Mouse (Mus musculus) left cerebral cortex, adult 8-10 months (tissue): ENCODE measurements around the gene Scai. TPM values are rescaled to one million over a fixed set of nuclear protein-coding genes. Genes with fewer than 3 reads are reported as not detected.
A peak's percentile ranks its signal among the peaks of the same experiment; 100 is the strongest.

Source experiments
- DNase-seq, 2 experiments: peaks; one replicate each; pipeline ENCODE4 v3.0.0; 2022; ENCODE audit warnings: low spot score in 2 of 2
- total RNA-seq, 4 experiments: library from RNA; stranded (reverse); gene quantifications; 2 replicates each; pipeline ENCODE4 v1.2.4; 2022

Scai gene
- 10 to 100 TPM; 52.3 to 65.1 (median 57.8) TPM for total RNA-seq

GRCm38 (mm10) chr2:39190561-39191056, at the start of gene Scai:
Gene Scai (minus strand): TSS chr2:39190734.
- DNase-seq, result peak; percentile 95 to 99

GRCm38 (mm10) chr2:39226731-39227130, 36.2 kb upstream of the Scai start:
- no peak for DNase-seq

GRCm38 (mm10) chr2:39226019-39226640, 35.6 kb upstream of the Scai start, which contains the start of gene Ppp6c:
Gene Ppp6c (minus strand): TSS chr2:39226451.
- peak; percentile 87 to 96 for DNase-seq

- DNase-seq, result peak; percentile 44 to 49
Measured at GRCm38 (mm10) chr2:39225331-39226018, 34.9 kb upstream of the Scai start.

GRCm38 (mm10) chr2:39224621-39225020, 34.1 kb upstream of the Scai start:
- no peak for DNase-seq

GRCm38 (mm10) chr2:39220010-39220409, 29.5 kb upstream of the Scai start:
- no peak for DNase-seq

- no peak for DNase-seq
Measured at GRCm38 (mm10) chr2:39219034-39219433, 28.5 kb upstream of the Scai start.

- DNase-seq, result no peak
Measured at GRCm38 (mm10) chr2:39217150-39217549, 26.6 kb upstream of the Scai start.

- no peak for DNase-seq
Measured at GRCm38 (mm10) chr2:39210738-39211137, 20.2 kb upstream of the Scai start.

GRCm38 (mm10) chr2:39203359-39203758, 12.8 kb upstream of the Scai start:
- DNase-seq, result no peak

GRCm38 (mm10) chr2:39194809-39195208, 4.3 kb upstream of the Scai start:
- DNase-seq, result no peak

GRCm38 (mm10) chr2:39189961-39190560, 473 bp downstream of the Scai start:
- DNase-seq, result peak; percentile 16 to 27

GRCm38 (mm10) chr2:39185942-39186341, 4.6 kb downstream of the Scai start:
- DNase-seq, result no peak

- DNase-seq, result no peak
Measured at GRCm38 (mm10) chr2:39183587-39183986, 6.9 kb downstream of the Scai start.

- DNase-seq, result no peak
Measured at GRCm38 (mm10) chr2:39160996-39161395, 29.5 kb downstream of the Scai start.

GRCm38 (mm10) chr2:39157916-39158315, 32.6 kb downstream of the Scai start:
- no peak for DNase-seq

- no peak for DNase-seq
Measured at GRCm38 (mm10) chr2:39156821-39157220, 33.7 kb downstream of the Scai start.

- DNase-seq, result no peak
Measured at GRCm38 (mm10) chr2:39150943-39151342, 39.6 kb downstream of the Scai start.

GRCm38 (mm10) chr2:39148075-39148474, 42.5 kb downstream of the Scai start:
- DNase-seq, result no peak

- DNase-seq, result no peak
Measured at GRCm38 (mm10) chr2:39146469-39146868, 44.1 kb downstream of the Scai start.

GRCm38 (mm10) chr2:39142357-39142948, 48.1 kb downstream of the Scai start:
- DNase-seq, result peak in 1 of 2 experiments; percentile 70
